Comparison of ENCODE assay signal across 16 mouse cellular contexts in genomic region chr4:106975890-106976289, GRCm38 (mm10).
A peak's percentile ranks its signal among the peaks of the same experiment; 100 is the strongest.
DNase-seq lines count a peak whose midpoint lies in the region; ATAC-seq and TF ChIP-seq lines count a peak whose summit lies in the region.
"Had no signal": no experiment of that assay in that cellular context is flagged by ENCODE, and none has a peak within 500 bp of the region (broad histone marks: within the 10 kb centered on the region; RNA-seq: fewer than 3 reads in every experiment).

No protein-coding gene starts in this region.

- peaks cover 30% of the 10 kb centered on the region for H3K36me3 ChIP-seq in hindbrain, embryonic 10.5 days
- no peaks in the 10 kb centered on the region for H3K36me3 ChIP-seq in hindbrain, postnatal 0 days (ENCODE audit: insufficient read depth, low read length)
- no peaks in the 10 kb centered on the region for H3K36me3 ChIP-seq in testis, adult 2 months (ENCODE audit: control insufficient read depth, insufficient read depth, low read length)
- peaks cover 6% of the 10 kb centered on the region; the same call in 1 of the 2 replicates for H3K36me3 ChIP-seq in embryonic facial prominence, embryonic 14.5 days (ENCODE audit: control insufficient read depth, insufficient read depth, low read length)
- no peaks in the 10 kb centered on the region for H3K36me3 ChIP-seq in stomach, postnatal 0 days (ENCODE audit: control insufficient read depth, insufficient read depth, low read length)
- H3K36me3 ChIP-seq: heart, embryonic 15.5 days had no signal

- TF ChIP-seq CTCF in hindbrain, postnatal 0 days (IDR thresholded peaks at IDR 0.05; ENCODE audit: low read depth): no peak
- no peak for TF ChIP-seq CTCF in testis, adult 2 months (IDR thresholded peaks at IDR 0.05; ENCODE audit: control insufficient read depth, insufficient read depth, insufficient replicate concordance, low read depth, low read length)
- no peak for TF ChIP-seq CTCF in stomach, postnatal 0 days (IDR thresholded peaks at IDR 0.05; ENCODE audit: low read depth)

- no peak overlapping the region for H3K9ac ChIP-seq in hindbrain, postnatal 0 days (replicated peaks; ENCODE audit: low read length)
- H3K9ac ChIP-seq in embryonic facial prominence, embryonic 14.5 days (ENCODE audit: low read depth, low read length): 0 out of 2 replicates have a peak overlapping the region, but pooled peaks have one; percentile 3
- H3K9ac ChIP-seq in stomach, postnatal 0 days (ENCODE audit: low read length): no peak overlapping the region
- H3K9ac ChIP-seq: heart, embryonic 15.5 days; lung, embryonic 14.5 days had no signal

- no peak overlapping the region for H3K4me2 ChIP-seq in hindbrain, postnatal 0 days (ENCODE audit: low read depth, low read length)
- H3K4me2 ChIP-seq in embryonic facial prominence, embryonic 14.5 days (ENCODE audit: low read depth, low read length): no peak overlapping the region
- H3K4me2 ChIP-seq in stomach, postnatal 0 days (replicated peaks; ENCODE audit: low read depth): no peak overlapping the region
- H3K4me2 ChIP-seq: heart, embryonic 15.5 days; limb, embryonic 13.5 days; lung, embryonic 14.5 days had no signal

- TF ChIP-seq EP300 in stomach, postnatal 0 days (optimal IDR thresholded peaks at IDR 0.05): no peak

- peak overlapping the region; percentile 73; the same call in 1 of the 2 replicates for H3K27ac ChIP-seq in hindbrain, embryonic 10.5 days
- no peak overlapping the region for H3K27ac ChIP-seq in hindbrain, postnatal 0 days
- H3K27ac ChIP-seq in testis, adult 2 months (ENCODE audit: control insufficient read depth, insufficient read depth, low read depth, low read length): no peak overlapping the region
- no peak overlapping the region for H3K27ac ChIP-seq in embryonic facial prominence, embryonic 14.5 days (replicated peaks; ENCODE audit: low read depth, low read length)
- peak overlapping the region; percentile 69; the same call in 1 of the 2 replicates for H3K27ac ChIP-seq in stomach, postnatal 0 days (replicated peaks)
- H3K27ac ChIP-seq: gastrocnemius, adult 2 months; heart, embryonic 15.5 days; limb, embryonic 13.5 days had no signal

- WGBS in hindbrain, embryonic 10.5 days: 52% methylated on average over 4 of the region's 4 CpGs
- 63% methylated on average over 4 of the region's 4 CpGs for WGBS in hindbrain, postnatal 0 days
- WGBS in embryonic facial prominence, embryonic 14.5 days: 30% methylated on average over 4 of the region's 4 CpGs
- 41% methylated on average over 4 of the region's 4 CpGs for WGBS in stomach, postnatal 0 days

- TF ChIP-seq POLR2A in testis, adult 2 months (IDR thresholded peaks at IDR 0.05; ENCODE audit: control insufficient read depth, low read depth, low read length): no peak

- 0 out of 2 replicates have a peak overlapping the region, but pooled peaks have one; percentile 7 for H3K4me3 ChIP-seq in hindbrain, embryonic 10.5 days
- no peak overlapping the region for H3K4me3 ChIP-seq in hindbrain, postnatal 0 days (ENCODE audit: low read length)
- H3K4me3 ChIP-seq in testis, adult 2 months (ENCODE audit: control insufficient read depth, low read depth, low read length): peak overlapping the region; percentile 64
- H3K4me3 ChIP-seq in embryonic facial prominence, embryonic 14.5 days (ENCODE audit: low read depth, low read length): no peak overlapping the region
- no peak overlapping the region for H3K4me3 ChIP-seq in stomach, postnatal 0 days (ENCODE audit: low read depth, low read length)
- H3K4me3 ChIP-seq: gastrocnemius, adult 2 months; heart, embryonic 15.5 days; limb, embryonic 13.5 days had no signal

- no peaks in the 10 kb centered on the region for H3K9me3 ChIP-seq in hindbrain, embryonic 10.5 days
- no peaks in the 10 kb centered on the region for H3K9me3 ChIP-seq in hindbrain, postnatal 0 days (ENCODE audit: low read length)
- H3K9me3 ChIP-seq in embryonic facial prominence, embryonic 14.5 days (ENCODE audit: control insufficient read depth, low read length): no peaks in the 10 kb centered on the region
- no peaks in the 10 kb centered on the region for H3K9me3 ChIP-seq in stomach, postnatal 0 days (ENCODE audit: control insufficient read depth, low read length)
- H3K9me3 ChIP-seq: heart, embryonic 15.5 days; limb, embryonic 13.5 days had no signal

- H3K4me1 ChIP-seq in hindbrain, embryonic 10.5 days (replicated peaks): peaks cover 100% of the 10 kb centered on the region
- H3K4me1 ChIP-seq in hindbrain, postnatal 0 days (ENCODE audit: insufficient read depth, low read length): peaks cover 33% of the 10 kb centered on the region; the same call in 1 of the 2 replicates
- H3K4me1 ChIP-seq in testis, adult 2 months (ENCODE audit: control insufficient read depth, insufficient read depth, low read length): no peaks in the 10 kb centered on the region
- peaks cover 67% of the 10 kb centered on the region for H3K4me1 ChIP-seq in embryonic facial prominence, embryonic 14.5 days (ENCODE audit: control insufficient read depth, insufficient read depth, low read length)
- H3K4me1 ChIP-seq in stomach, postnatal 0 days (replicated peaks; ENCODE audit: control insufficient read depth, insufficient read depth): peaks cover 15% of the 10 kb centered on the region

- no peak for ATAC-seq in hindbrain, postnatal 0 days
- ATAC-seq in embryonic facial prominence, embryonic 14.5 days (ENCODE audit: low read depth): no peak
- no peak for ATAC-seq in stomach, postnatal 0 days (ENCODE audit: low FRiP score, low TSS enrichment)
- no peak for ATAC-seq in megakaryocyte-erythroid progenitor cell, adult 5-6 weeks (replicated peaks; ENCODE audit: low FRiP score, low TSS enrichment, poor library complexity, severe bottlenecking)
- ATAC-seq: CD4-positive, CD25-positive, alpha-beta regulatory T cell, adult 4 months; inflammation-experienced regulatory T-cells, adult 6 months had no signal

- no peaks in the 10 kb centered on the region for H3K27me3 ChIP-seq in hindbrain, embryonic 10.5 days (ENCODE audit: insufficient read depth, poor library complexity, severe bottlenecking)
- H3K27me3 ChIP-seq in hindbrain, postnatal 0 days (ENCODE audit: insufficient read depth, low read length): no peaks in the 10 kb centered on the region
- H3K27me3 ChIP-seq in testis, adult 2 months (ENCODE audit: control insufficient read depth, insufficient read depth, low read length): no peaks in the 10 kb centered on the region
- H3K27me3 ChIP-seq in embryonic facial prominence, embryonic 14.5 days (replicated peaks; ENCODE audit: control insufficient read depth, insufficient read depth, low read length): no peaks in the 10 kb centered on the region
- H3K27me3 ChIP-seq in stomach, postnatal 0 days (ENCODE audit: control insufficient read depth, insufficient read depth, low read length): no peaks in the 10 kb centered on the region
- H3K27me3 ChIP-seq: heart, embryonic 15.5 days; limb, embryonic 13.5 days had no signal

- no peak for DNase-seq in hindbrain, embryonic 10.5 days (ENCODE audit: low spot score)
- no peak for DNase-seq in hindbrain, postnatal 0 days (ENCODE audit: low spot score)
- DNase-seq in testis, postnatal 14 days (ENCODE audit: low spot score): no peak
- no peak for DNase-seq in embryonic facial prominence, embryonic 14.5 days (ENCODE audit: low spot score)
- DNase-seq in stomach, postnatal 0 days (ENCODE audit: low spot score): no peak
- DNase-seq in right cerebral cortex, postnatal 10 days (ENCODE audit: low spot score in 2 of 2): no peak
- DNase-seq: cerebellum, adult 11-12 months; gastrocnemius, adult 2 months; kidney, postnatal 14 days; lung, embryonic 14.5 days had no signal

Comparison
In these comparisons a context has a peak if more than half of its experiments do, and no peak if none do; other contexts are left out.
1. H3K27ac ChIP-seq: peak in hindbrain, embryonic 10.5 days (single experiment) and stomach, postnatal 0 days (single experiment); none in hindbrain, postnatal 0 days (single experiment), testis, adult 2 months (single experiment) and embryonic facial prominence, embryonic 14.5 days (single experiment).
2. H3K4me3 ChIP-seq: peak in hindbrain, embryonic 10.5 days (single experiment) and testis, adult 2 months (single experiment); none in hindbrain, postnatal 0 days (single experiment), embryonic facial prominence, embryonic 14.5 days (single experiment) and stomach, postnatal 0 days (single experiment).